Mouse (Mus musculus) layer of hippocampus, adult 2 months (tissue): ENCODE data around the gene Ccdc183. TPM values are rescaled to one million over a fixed set of nuclear protein-coding genes. Genes with fewer than 3 reads are reported as not detected.

Source experiments
- DNase-seq, 2 experiments: peaks; one replicate each; pipeline ENCODE4 v3.0.0; 2022; ENCODE audit warnings: low spot score in 2 of 2
- H3K27ac ChIP-seq: fragments of 200-600 bp; 2 replicates; pipeline ENCODE4 v1.8.1; 2022
- H3K4me3 ChIP-seq: fragments of 200-600 bp; 2 replicates; pipeline ENCODE4 v1.8.1; 2022; ENCODE audit warnings: mild to moderate bottlenecking
- CTCF ChIP-seq: fragments of 200-600 bp; conservative IDR thresholded peaks from 2 replicates; pipeline ENCODE4 v1.8.1; 2022; ENCODE audit warnings: antibody characterized with exemption, mild to moderate bottlenecking, moderate library complexity
- long read RNA-seq, 2 experiments: library from polyadenylated mRNA; stranded (forward); transcript quantifications; one replicate each; pipeline ENCODE4 v2.0.0; 2021; ENCODE audit warnings: borderline mapping rate in 2 of 2
- total RNA-seq, 2 experiments: library from RNA; stranded (reverse); gene quantifications; 2 replicates each; pipeline ENCODE4 v1.2.3; 2021

The Ccdc183 gene
- total RNA-seq: not detected
- long read RNA-seq, experiment 1: 0 reads
- long read RNA-seq, experiment 2: 0 reads

GRCm38 (mm10) chr2:25617578-25617977 is at the start of gene Ccdc183:
Ccdc183 (minus strand) TSS chr2:25617678.
- no peak within 1 kb of the TSS for H3K4me3 ChIP-seq
- DNase-seq: no peak
- no peak for TF ChIP-seq CTCF
- no peak within 1 kb of the TSS for H3K27ac ChIP-seq

GRCm38 (mm10) chr2:25666516-25666915 is 49.0 kb upstream of the Ccdc183 start:
- Histone ChIP-seq H3K27ac (no peak overlapping the region), H3K4me3 (no peak overlapping the region)
- no peak for DNase-seq
- TF ChIP-seq CTCF: no peak

DNA sequence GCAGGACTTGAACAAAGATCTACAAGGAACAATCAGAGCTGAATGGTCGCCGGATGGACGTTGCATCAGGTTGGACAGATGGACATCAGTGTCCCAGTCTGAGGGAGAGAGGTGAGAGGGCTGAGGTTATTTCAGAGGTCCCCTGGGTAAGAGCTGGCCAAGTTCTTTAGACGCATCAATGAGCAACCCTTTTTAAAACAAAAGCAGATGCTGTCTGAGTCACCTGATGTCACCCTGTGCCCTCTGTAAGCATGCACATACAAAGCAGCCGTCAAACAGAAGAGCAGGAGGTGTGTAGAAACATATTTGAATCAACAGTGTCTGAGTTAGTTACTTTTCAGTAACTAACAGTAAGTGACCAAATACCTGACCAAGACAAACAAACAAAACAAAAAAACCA is 46.6 kb upstream of the Ccdc183 start:
- no peak for DNase-seq
- Histone ChIP-seq H3K27ac (no peak overlapping the region), H3K4me3 (no peak overlapping the region)
- TF ChIP-seq CTCF: no peak

DNA sequence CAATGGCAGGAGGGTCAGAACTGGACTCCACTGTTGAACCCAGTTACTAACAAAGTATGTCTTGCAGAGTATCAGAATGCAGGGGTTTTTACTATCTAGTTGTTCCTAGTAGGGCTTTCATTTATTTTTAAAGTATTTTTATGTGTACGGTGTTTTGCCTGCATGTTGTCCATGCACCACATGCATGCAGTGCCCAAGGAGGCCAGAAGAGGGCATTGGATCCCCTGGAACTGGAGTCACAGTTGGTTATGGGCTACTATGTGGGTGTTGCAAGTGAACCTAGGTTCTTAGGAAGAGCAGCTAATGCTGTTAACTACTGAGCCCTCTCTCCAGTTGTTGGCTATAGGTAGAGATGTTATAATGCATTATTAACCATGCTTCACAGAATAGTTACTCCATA is 46.0 kb upstream of the Ccdc183 start:
- TF ChIP-seq CTCF: peak; percentile 85
- H3K4me3 ChIP-seq: no peak overlapping the region
- H3K27ac ChIP-seq: no peak overlapping the region
- DNase-seq: peak; percentile 5 to 62

- Histone ChIP-seq H3K27ac (no peak overlapping the region), H3K4me3 (no peak overlapping the region)
- DNase-seq: no peak
- no peak for TF ChIP-seq CTCF
Measured at GRCm38 (mm10) chr2:25661245-25661970, 43.9 kb upstream of the Ccdc183 start.

GRCm38 (mm10) chr2:25660279-25660678 is 42.8 kb upstream of the Ccdc183 start:
- no peak overlapping the region for H3K27ac ChIP-seq
- no peak overlapping the region for H3K4me3 ChIP-seq
- no peak for DNase-seq
- TF ChIP-seq CTCF: no peak

DNA sequence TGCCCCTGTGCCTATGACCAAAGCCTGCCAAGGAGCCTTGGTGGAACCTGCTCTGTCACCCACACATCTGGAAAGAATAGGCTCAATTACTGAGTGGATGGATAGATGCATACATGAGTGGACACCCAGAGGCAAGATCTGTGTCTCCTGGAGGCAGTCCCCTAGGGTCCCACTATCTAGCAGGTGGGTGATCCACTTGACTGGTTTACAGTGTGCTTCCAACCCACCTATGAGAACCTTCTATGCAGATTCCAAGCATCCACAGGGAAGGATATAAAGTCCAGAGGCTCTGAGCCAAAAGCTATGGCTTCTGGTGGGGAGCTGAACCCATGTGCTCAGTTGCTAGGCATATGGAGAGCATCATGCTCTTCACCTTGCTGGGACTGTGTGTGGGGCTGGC is 40.2 kb upstream of the Ccdc183 start, which contains the start of gene Lcn5:
Lcn5 (plus strand) TSS at position 301 of the 400 bp plus-strand sequence.
- no peak for TF ChIP-seq CTCF
- no peak for DNase-seq
- no peak within 1 kb of the TSS for H3K27ac ChIP-seq
- H3K4me3 ChIP-seq: no peak within 1 kb of the TSS

GRCm38 (mm10) chr2:25657246-25657645 is 39.8 kb upstream of the Ccdc183 start:
- Histone ChIP-seq H3K27ac (no peak overlapping the region), H3K4me3 (no peak overlapping the region)
- TF ChIP-seq CTCF: no peak
- DNase-seq: no peak

- H3K27ac ChIP-seq: no peak overlapping the region
- TF ChIP-seq CTCF: no peak
- H3K4me3 ChIP-seq: no peak overlapping the region
- no peak for DNase-seq
Measured at GRCm38 (mm10) chr2:25656691-25657090, 39.2 kb upstream of the Ccdc183 start.

DNA sequence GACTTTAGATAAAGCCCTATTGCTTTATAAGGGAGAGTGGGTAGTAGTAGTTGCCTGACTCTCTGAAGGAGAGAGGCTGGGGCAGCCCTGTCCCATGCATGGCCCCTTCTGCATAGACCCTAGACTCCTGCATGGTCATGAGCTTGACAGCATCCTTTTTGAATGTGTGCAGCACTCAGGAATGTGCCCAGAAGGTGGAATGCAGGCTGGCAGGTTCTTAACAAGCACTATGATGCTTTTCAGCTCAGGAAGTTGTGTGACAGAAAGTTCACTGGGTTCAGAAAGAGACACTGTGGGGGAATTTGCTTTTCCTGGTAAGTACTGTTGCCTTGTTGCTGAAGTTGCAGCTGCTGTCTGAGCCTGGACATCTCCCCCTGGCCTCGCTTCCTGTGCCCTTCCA is 37.0 kb upstream of the Ccdc183 start:
- TF ChIP-seq CTCF: no peak
- no peak overlapping the region for H3K27ac ChIP-seq
- H3K4me3 ChIP-seq: no peak overlapping the region
- no peak for DNase-seq

- no peak for TF ChIP-seq CTCF
- H3K4me3 ChIP-seq: no peak within 1 kb of the TSS
- H3K27ac ChIP-seq: no peak within 1 kb of the TSS
- DNase-seq: no peak
Measured at GRCm38 (mm10) chr2:25652902-25653301, 35.4 kb upstream of the Ccdc183 start, which contains the start of gene Lcn8. Lcn8 (plus strand) TSS chr2:25653120.

GRCm38 (mm10) chr2:25639890-25640289 is 22.4 kb upstream of the Ccdc183 start:
- TF ChIP-seq CTCF: peak; percentile 82
- no peak overlapping the region for H3K4me3 ChIP-seq
- DNase-seq: peak in 1 of 2 experiments; percentile 57
- H3K27ac ChIP-seq: no peak overlapping the region

DNA sequence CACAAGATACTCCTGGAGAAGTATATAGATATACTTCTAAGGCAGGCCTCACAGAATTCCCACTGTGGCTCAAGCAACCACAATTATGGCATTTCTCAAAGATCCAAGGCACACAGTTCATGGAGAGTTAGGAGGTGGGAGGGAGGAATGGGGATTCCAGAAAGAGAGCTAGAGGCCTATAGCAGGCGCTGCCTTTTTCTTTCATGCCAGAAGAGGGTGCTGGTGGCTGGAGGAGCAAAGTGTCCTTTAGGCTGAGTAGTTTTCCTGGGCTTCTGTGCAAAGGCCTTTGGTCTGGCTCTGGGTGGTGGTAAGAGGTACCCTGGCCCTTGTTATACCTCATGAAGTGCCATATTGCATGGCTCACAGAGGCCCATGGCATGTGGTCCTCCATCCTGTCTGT is 16.6 kb upstream of the Ccdc183 start:
- no peak overlapping the region for H3K27ac ChIP-seq
- peak; percentile 67 for TF ChIP-seq CTCF
- H3K4me3 ChIP-seq: no peak overlapping the region
- DNase-seq: no peak

DNA sequence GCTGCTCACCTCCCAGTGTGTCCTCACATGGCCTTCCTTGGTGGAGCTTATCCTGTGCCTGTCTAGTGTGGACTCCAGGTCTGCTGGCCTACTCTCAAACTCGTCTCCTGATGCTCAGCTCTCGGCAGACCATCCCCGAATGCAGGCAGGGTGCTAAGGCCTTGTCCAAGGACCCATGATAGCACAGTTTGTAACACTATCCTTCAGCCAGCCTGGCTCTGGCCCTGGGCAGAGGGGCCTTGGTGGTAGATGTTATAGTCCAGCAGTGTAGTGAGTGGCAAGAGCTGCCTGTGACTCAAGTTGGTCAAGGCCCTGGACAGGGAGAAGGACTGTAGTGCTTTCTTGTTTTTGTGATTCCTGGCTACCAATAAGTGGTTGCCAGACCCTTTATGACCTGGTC is 16.1 kb upstream of the Ccdc183 start:
- Histone ChIP-seq H3K27ac (no peak overlapping the region), H3K4me3 (no peak overlapping the region)
- DNase-seq: no peak
- no peak for TF ChIP-seq CTCF
